Mouse (Mus musculus): ENCODE results near the gene Engase. TPM values are rescaled to one million over a fixed set of nuclear protein-coding genes. Genes with fewer than 3 reads are reported as not detected.

Engase gene
- polyA plus RNA-seq, 1 experiment, result 18.3 TPM

GRCm38 (mm10) chr11:118528761-118529160 lies 52.1 kb downstream of the Engase start:
- Histone ChIP-seq H3K27me3 (ENCODE audit: control insufficient read depth, insufficient read depth, low read length) (no peaks in the 10 kb centered on the region), H3K4me1 (ENCODE audit: control insufficient read depth, insufficient read depth, insufficient read length, low read length) (no peaks in the 10 kb centered on the region)
- WGBS, result 87% methylated on average over 9 of the region's 9 CpGs

GRCm38 (mm10) chr11:118530313-118530712 lies 53.7 kb downstream of the Engase start:
- Histone ChIP-seq H3K4me3 (ENCODE audit: low read depth, low read length) (no peak overlapping the region), H3K4me1 (ENCODE audit: control insufficient read depth, insufficient read depth, insufficient read length, low read length) (no peaks in the 10 kb centered on the region), H3K27me3 (ENCODE audit: control insufficient read depth, insufficient read depth, low read length) (no peaks in the 10 kb centered on the region), H3K27ac (ENCODE audit: insufficient read depth, low read depth, low read length) (no peak overlapping the region), H3K36me3 (ENCODE audit: control insufficient read depth, insufficient read depth, low read length) (no peaks in the 10 kb centered on the region)
- 79% methylated on average over 8 of the region's 8 CpGs for WGBS
- no peak for TF ChIP-seq POLR2A (IDR thresholded peaks at IDR 0.05; ENCODE audit: low read depth, low read length)
- no peak for TF ChIP-seq CTCF (IDR thresholded peaks at IDR 0.05; ENCODE audit: extremely low read depth, insufficient read length, insufficient replicate concordance, low read depth, low read length)

More at GRCm38 (mm10) chr11:118528761-118529160, 52.1 kb downstream of the Engase start:
- H3K4me3 ChIP-seq (ENCODE audit: low read depth, low read length), result no peak overlapping the region
- no peak for TF ChIP-seq CTCF (IDR thresholded peaks at IDR 0.05; ENCODE audit: extremely low read depth, insufficient read length, insufficient replicate concordance, low read depth, low read length)
- H3K27ac ChIP-seq (ENCODE audit: insufficient read depth, low read depth, low read length), result no peak overlapping the region
- no peaks in the 10 kb centered on the region for H3K36me3 ChIP-seq (ENCODE audit: control insufficient read depth, insufficient read depth, low read length)

- H3K27me3 ChIP-seq (ENCODE audit: control insufficient read depth, insufficient read depth, low read length), result no peaks in the 10 kb centered on the region
- 48% methylated on average over 18 of the region's 18 CpGs for WGBS
- H3K27ac ChIP-seq (ENCODE audit: insufficient read depth, low read depth, low read length), result no peak overlapping the region
- no peak for TF ChIP-seq POLR2A (IDR thresholded peaks at IDR 0.05; ENCODE audit: low read depth, low read length)
- 0 out of 2 replicates have a peak, but pooled peaks have one; percentile 5 for TF ChIP-seq CTCF (IDR thresholded peaks at IDR 0.05; ENCODE audit: extremely low read depth, insufficient read length, insufficient replicate concordance, low read depth, low read length)
- no peaks in the 10 kb centered on the region for H3K36me3 ChIP-seq (ENCODE audit: control insufficient read depth, insufficient read depth, low read length)
- H3K4me3 ChIP-seq (ENCODE audit: low read depth, low read length), result no peak overlapping the region
- H3K4me1 ChIP-seq (ENCODE audit: control insufficient read depth, insufficient read depth, insufficient read length, low read length), result no peaks in the 10 kb centered on the region
These were observed 57.9 kb downstream of the Engase start for GRCm38 (mm10) chr11:118534382-118535092.

DNA sequence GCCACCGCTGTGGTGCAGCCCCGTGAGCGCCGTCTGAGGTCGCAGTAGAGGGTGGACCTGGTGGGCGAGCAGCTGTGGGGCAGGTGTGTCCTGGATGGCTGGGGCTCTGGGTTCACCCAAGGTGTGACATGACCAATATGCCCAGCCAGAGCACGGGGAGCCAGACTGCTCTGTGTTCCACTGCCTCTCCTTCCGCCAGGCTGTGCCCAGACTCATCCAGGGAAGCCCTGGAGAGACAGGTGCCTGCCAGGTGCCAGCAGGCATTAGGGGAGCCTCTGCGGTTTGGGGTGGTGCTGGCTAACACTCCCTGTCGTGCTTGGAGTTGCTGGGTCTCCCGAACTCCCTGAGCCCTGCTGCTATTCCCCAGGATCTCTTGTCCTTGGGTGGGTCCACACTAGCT lies 61.4 kb downstream of the Engase start:
- no peaks in the 10 kb centered on the region for H3K4me1 ChIP-seq (ENCODE audit: control insufficient read depth, insufficient read depth, insufficient read length, low read length)
- H3K27me3 ChIP-seq (ENCODE audit: control insufficient read depth, insufficient read depth, low read length), result no peaks in the 10 kb centered on the region
- H3K4me3 ChIP-seq (ENCODE audit: low read depth, low read length), result no peak overlapping the region
- no peaks in the 10 kb centered on the region for H3K36me3 ChIP-seq (ENCODE audit: control insufficient read depth, insufficient read depth, low read length)
- WGBS, result 77% methylated on average over 11 of the region's 11 CpGs
- no peak overlapping the region for H3K27ac ChIP-seq (ENCODE audit: insufficient read depth, low read depth, low read length)
- no peak for TF ChIP-seq POLR2A (IDR thresholded peaks at IDR 0.05; ENCODE audit: low read depth, low read length)
- TF ChIP-seq CTCF (IDR thresholded peaks at IDR 0.05; ENCODE audit: extremely low read depth, insufficient read length, insufficient replicate concordance, low read depth, low read length), result no peak

Other genes with a start within 250 kb of the Engase start
- 8.5 and 19.6 TPM in 2 replicates for gene Cyth1, start 228.2 kb upstream of the Engase start, polyA plus RNA-seq (2012; rRNA removed)
- gene Usp36, start 186.6 kb upstream of the Engase start, polyA plus RNA-seq (2012; rRNA removed), result 10.8 and 11.5 TPM in 2 replicates
- gene Cep295nl, start 134.3 kb upstream of the Engase start, polyA plus RNA-seq (2012; rRNA removed), result 0.04 TPM in 1 of 2 replicates, not detected in the other
- 22.6 and 27.7 TPM in 2 replicates for gene Timp2, start 121.1 kb upstream of the Engase start, polyA plus RNA-seq (2012; rRNA removed)
- gene Lgals3bp, start 74.7 kb upstream of the Engase start, polyA plus RNA-seq (2012; rRNA removed), result 372 and 739 TPM in 2 replicates
- 73.6 and 158 TPM in 2 replicates for gene Cant1, start 57.7 kb upstream of the Engase start, polyA plus RNA-seq (2012; rRNA removed)
- 3.3 and 4.3 TPM in 2 replicates for gene C1qtnf1, start 48.6 kb upstream of the Engase start, polyA plus RNA-seq (2012; rRNA removed)

Data from small intestine, adult 2 months (tissue).